In the genomic region with DNA sequence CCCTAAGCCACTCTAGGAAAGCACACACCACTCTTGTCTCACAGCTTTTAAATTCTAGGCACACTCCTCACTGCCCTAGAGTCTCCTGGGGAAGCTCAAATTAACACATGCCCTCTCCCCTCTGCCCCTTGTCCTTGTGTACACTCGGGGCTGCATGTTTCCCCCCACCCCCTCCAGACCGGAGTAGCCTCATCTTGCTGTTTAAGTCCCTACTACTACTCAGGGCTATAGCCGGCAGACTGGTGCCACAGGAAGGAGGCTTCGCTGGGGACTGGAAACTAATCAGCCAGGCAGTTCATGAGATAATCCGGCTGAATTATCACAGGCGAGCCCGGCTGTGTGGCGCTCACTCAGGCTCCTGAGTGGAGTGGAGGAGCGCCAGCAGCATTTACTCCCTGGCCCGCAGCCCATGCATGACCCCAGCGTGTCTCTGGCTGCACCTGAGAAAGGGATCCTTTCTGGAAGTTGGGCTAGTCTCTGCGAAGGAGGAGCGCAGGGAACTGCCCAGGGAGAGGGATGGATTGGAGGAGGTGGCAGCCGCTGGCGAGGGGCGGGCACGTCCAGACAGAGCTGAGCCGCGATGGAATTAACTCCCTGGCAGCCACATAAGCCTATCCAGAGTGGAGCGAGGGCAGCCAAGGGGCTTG, we compare ENCODE assay signal across 7 mouse cellular contexts. TPM values are rescaled to one million over a fixed set of nuclear protein-coding genes. Genes with fewer than 3 reads are reported as not detected.
DNase-seq lines count a peak whose midpoint lies in the region; ATAC-seq lines count a peak whose summit lies in the region.

Gene Ano2 (plus strand): TSS at position 363 of the 647 bp plus-strand sequence.

- DNase-seq in left cerebral cortex, adult 8-10 months (ENCODE audit: low spot score in 2 of 2) = no peak
- DNase-seq in left cerebral cortex, adult 11 months (ENCODE audit: low spot score) = no peak
- peak; percentile 87 to 88 for DNase-seq in cerebellum, postnatal 14 days
- DNase-seq in spleen, adult 12 weeks (ENCODE audit: low spot score) = no peak
- DNase-seq in layer of hippocampus, adult 11-12 months (ENCODE audit: low spot score) = no peak

- peak; percentile 63; the same call in 1 of the 2 replicates for ATAC-seq in forebrain, embryonic 12.5 days (ENCODE audit: low FRiP score)
- no peak for ATAC-seq in liver, embryonic 12.5 days

- peaks cover 10% of the 10 kb centered on the region; the same call in 1 of the 2 replicates for H3K27me3 ChIP-seq in forebrain, embryonic 12.5 days
- peaks cover 27% of the 10 kb centered on the region for H3K27me3 ChIP-seq in liver, embryonic 12.5 days (replicated peaks)

- WGBS in forebrain, embryonic 12.5 days = 2% methylated on average over 20 of the region's 20 CpGs
- WGBS in liver, embryonic 12.5 days (ENCODE audit: insufficient replicate concordance) = 7% methylated on average over 20 of the region's 20 CpGs

- H3K9me3 ChIP-seq in forebrain, embryonic 12.5 days = no peaks in the 10 kb centered on the region
- no peaks in the 10 kb centered on the region for H3K9me3 ChIP-seq in liver, embryonic 12.5 days (replicated peaks)

- peaks cover 11% of the 10 kb centered on the region for H3K4me1 ChIP-seq in forebrain, embryonic 12.5 days
- H3K4me1 ChIP-seq in liver, embryonic 12.5 days = no peaks in the 10 kb centered on the region

- peak within 1 kb of the TSS; percentile 44; the same call in 1 of the 2 replicates for H3K9ac ChIP-seq in forebrain, embryonic 12.5 days
- no peak within 1 kb of the TSS for H3K9ac ChIP-seq in liver, embryonic 12.5 days

- peak within 1 kb of the TSS; percentile 23 for H3K4me3 ChIP-seq in forebrain, embryonic 12.5 days (replicated peaks)
- H3K4me3 ChIP-seq in liver, embryonic 12.5 days = no peak within 1 kb of the TSS

- peak within 1 kb of the TSS; percentile 57 for H3K4me2 ChIP-seq in forebrain, embryonic 12.5 days
- H3K4me2 ChIP-seq in liver, embryonic 12.5 days = peak within 1 kb of the TSS; percentile 9; the same call in 1 of the 2 replicates

- H3K27ac ChIP-seq in forebrain, embryonic 12.5 days = no peak within 1 kb of the TSS
- no peak within 1 kb of the TSS for H3K27ac ChIP-seq in liver, embryonic 12.5 days

- H3K36me3 ChIP-seq in forebrain, embryonic 12.5 days (replicated peaks) = no peaks in the 10 kb centered on the region
- no peaks in the 10 kb centered on the region for H3K36me3 ChIP-seq in liver, embryonic 12.5 days

RNA-seq across cellular contexts. Expression of gene Ano2, which starts in this region (rescaled TPM):
- total RNA-seq in left cerebral cortex, adult 8-10 months (2022) = 10 to 100 TPM; 12.5 to 19.7 (median 15.1) TPM
- 0.18 and 0.26 TPM in 2 replicates for polyA plus RNA-seq in forebrain, embryonic 12.5 days (2016; fragmentation: Nextera tagmentation; extraction: Ambion mirVana)
- 0.12 and 0.15 TPM in 2 replicates for polyA plus RNA-seq in liver, embryonic 12.5 days (2016; fragmentation: Nextera tagmentation; extraction: Ambion mirVana)

Comparison
In these comparisons a context has a peak if more than half of its experiments do, and no peak if none do; other contexts are left out.
1. Peak in ATAC-seq, H3K4me3 ChIP-seq, H3K9ac ChIP-seq and H3K4me2 ChIP-seq in forebrain, embryonic 12.5 days; RNA of the gene not detected or under 1 TPM.
2. DNase-seq: peak in cerebellum, postnatal 14 days (2 of 2); none in left cerebral cortex, adult 8-10 months (0 of 2), left cerebral cortex, adult 11 months (single experiment), spleen, adult 12 weeks (single experiment) and layer of hippocampus, adult 11-12 months (single experiment).